Mouse (Mus musculus) testis, postnatal 14 days (tissue): Measurements from ENCODE around the gene Slc25a41.
A peak's percentile ranks its signal among the peaks of the same experiment; 100 is the strongest.

Experiments used
- DNase-seq: peaks from one replicate; pipeline ENCODE4 v3.0.0; 2021; ENCODE audit warnings: low spot score

Gene Slc25a41

DNA sequence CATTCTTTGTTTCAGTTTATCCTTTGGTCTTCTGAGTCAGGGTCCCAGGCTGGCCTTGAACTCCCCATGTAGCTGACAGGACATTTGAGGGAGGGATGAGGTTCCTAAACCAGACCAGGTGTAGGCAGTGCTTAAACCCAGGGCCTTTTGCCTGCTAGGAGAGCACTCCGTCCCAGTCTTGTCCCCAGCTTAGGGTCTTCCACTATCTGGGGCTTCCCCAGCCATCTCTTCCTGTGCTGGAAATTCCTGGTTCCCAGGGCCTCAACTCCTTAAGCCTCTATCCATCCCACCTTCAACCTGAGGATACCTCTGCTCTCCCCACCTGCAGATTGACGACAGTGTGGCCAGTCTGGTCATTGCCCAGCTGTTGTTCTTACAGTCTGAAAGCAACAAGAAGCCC is 50.5 kb downstream of the Slc25a41 start:
- DNase-seq, result no peak

DNA sequence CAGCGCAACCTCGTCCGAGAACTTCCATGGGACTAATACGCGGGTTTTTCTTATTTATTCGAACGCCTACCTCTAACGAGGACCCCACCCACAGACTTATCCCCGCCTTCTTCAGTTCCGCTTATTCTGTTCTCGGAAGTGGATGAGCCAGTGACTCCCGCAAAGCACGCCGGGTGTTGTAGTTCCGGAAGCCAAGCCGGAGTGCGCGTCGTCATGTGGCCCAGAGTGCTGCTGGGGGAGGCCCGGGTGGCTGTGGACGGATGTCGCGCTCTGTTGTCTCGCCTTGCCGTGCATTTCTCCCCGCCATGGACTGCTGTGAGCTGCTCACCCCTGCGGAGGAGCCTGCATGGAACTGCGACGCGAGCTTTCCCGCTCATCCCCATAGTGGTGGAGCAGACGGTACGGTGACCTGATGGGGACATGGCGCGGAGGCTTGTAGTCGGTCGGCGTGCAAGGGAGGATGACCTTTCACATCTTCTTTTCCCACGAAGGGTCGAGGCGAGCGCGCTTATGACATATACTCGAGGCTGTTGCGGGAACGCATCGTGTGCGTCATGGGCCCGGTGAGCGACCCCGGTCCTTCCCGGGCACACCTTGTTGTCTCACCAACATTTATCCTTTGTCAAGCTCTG is 51.2 kb downstream of the Slc25a41 start, which contains the start of gene Clpp:
Gene Clpp, plus strand, starts transcription at position 191 of the 632 bp plus-strand sequence.
- DNase-seq, result peak; percentile 93

GRCm38 (mm10) chr17:56989467-56990114 is 51.9 kb downstream of the Slc25a41 start:
- DNase-seq, result peak; percentile 85

GRCm38 (mm10) chr17:56988921-56989430 is 52.5 kb downstream of the Slc25a41 start:
- no peak for DNase-seq

DNA sequence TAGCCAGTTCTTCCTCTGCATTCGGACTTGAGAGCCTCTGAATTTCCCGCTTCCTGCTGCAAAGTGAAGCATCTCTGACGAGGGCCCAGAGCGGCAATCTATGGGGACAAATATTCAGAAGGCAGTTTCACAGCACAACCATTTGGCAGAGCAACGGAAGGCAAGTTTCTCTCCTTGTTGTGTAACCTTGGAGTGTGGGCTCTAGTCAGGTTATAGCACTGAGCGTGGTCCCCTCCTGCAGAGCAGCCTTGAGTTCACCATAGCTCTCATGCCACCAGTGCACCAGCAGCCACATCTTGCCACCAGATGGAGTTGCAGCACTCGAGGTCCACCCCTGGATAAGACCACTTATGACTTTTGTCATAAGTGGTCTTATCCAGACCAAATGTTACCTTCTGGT is 53.0 kb downstream of the Slc25a41 start:
- no peak for DNase-seq

DNA sequence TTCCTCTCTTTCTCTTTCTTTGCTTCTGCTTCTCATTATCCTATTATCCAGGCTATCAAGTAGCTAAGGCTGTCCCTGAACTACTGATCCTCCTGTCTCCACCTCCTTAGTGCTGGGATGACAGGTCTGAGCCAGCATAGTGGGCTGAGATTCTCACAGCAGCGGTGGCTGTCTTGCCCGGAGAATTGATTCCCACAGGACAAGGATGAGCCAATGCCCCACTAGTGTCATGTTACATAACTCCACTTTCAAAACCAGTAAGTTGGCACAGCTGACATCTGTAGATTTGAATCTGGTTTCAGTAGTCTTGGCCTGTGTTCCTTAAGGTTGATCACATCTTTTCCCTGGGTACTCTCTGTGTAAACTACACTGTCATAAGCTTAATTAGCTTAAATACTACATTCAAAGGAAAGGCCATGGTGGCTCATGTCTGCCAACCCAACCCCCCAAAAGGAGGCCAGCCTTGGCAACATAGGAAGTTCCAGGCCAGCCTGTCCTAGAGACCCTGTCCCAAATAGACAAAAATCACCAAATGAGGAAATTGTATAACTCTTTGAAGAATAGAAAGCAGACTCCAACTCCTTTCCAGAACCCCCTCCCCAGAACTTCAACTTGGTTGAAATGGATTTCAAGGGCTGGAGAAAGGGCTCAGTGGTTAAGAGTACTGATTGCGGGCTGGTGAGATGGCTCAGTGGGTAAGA is 55.2 kb downstream of the Slc25a41 start:
- DNase-seq, result no peak

GRCm38 (mm10) chr17:56985656-56986055 is 55.8 kb downstream of the Slc25a41 start:
- no peak for DNase-seq

- DNase-seq, result no peak
These were observed 56.6 kb downstream of the Slc25a41 start for GRCm38 (mm10) chr17:56984886-56985285.
